Mouse (Mus musculus): ENCODE measurements around the gene Jpt2.
A peak's percentile ranks its signal among the peaks of the same experiment; 100 is the strongest.
"Not testable (repeated sequence)": the region's sequence is repeated elsewhere in the genome, so short reads cannot be mapped to it uniquely, and the experiment has no call there.

Gene Jpt2

GRCm38 (mm10) chr17:24960135-24960851 lies at the start of gene Jpt2:
Gene Jpt2 (minus strand): TSS chr17:24960689.
- DNase-seq, result peak; percentile 99

GRCm38 (mm10) chr17:25007480-25007879 lies 47.0 kb upstream of the Jpt2 start:
- no peak for DNase-seq

- no peak for DNase-seq
Observed at GRCm38 (mm10) chr17:25005102-25005501, 44.6 kb upstream of the Jpt2 start.

GRCm38 (mm10) chr17:24994721-24995120 lies 34.2 kb upstream of the Jpt2 start:
- no peak for DNase-seq

GRCm38 (mm10) chr17:24987221-24987620 lies 26.7 kb upstream of the Jpt2 start:
- DNase-seq, result no peak

- DNase-seq, result no peak
Observed at GRCm38 (mm10) chr17:24960852-24961715, 595 bp upstream of the Jpt2 start.

GRCm38 (mm10) chr17:24959371-24959770 lies 1.1 kb downstream of the Jpt2 start:
- DNase-seq, result no peak

- DNase-seq, result peak; percentile 85
Observed at GRCm38 (mm10) chr17:24953291-24953690, 7.2 kb downstream of the Jpt2 start.

GRCm38 (mm10) chr17:24950671-24951070 lies 9.8 kb downstream of the Jpt2 start:
- DNase-seq, result no peak

GRCm38 (mm10) chr17:24948204-24948603 lies 12.3 kb downstream of the Jpt2 start:
- no peak for DNase-seq

- not testable (repeated sequence) for DNase-seq
Observed at GRCm38 (mm10) chr17:24943589-24943988, 16.9 kb downstream of the Jpt2 start.

- no peak for DNase-seq
Observed at GRCm38 (mm10) chr17:24943036-24943435, 17.5 kb downstream of the Jpt2 start.

GRCm38 (mm10) chr17:24942453-24942852 lies 18.0 kb downstream of the Jpt2 start:
- peak; percentile 73 for DNase-seq

GRCm38 (mm10) chr17:24937266-24937665 lies 23.2 kb downstream of the Jpt2 start:
- DNase-seq, result no peak

- peak; percentile 96 for DNase-seq
Observed at GRCm38 (mm10) chr17:24936259-24937237, 23.9 kb downstream of the Jpt2 start, which contains the start of gene Mapk8ip3. Gene Mapk8ip3 (minus strand): TSS chr17:24936977.

- DNase-seq, result no peak
Observed at GRCm38 (mm10) chr17:24935666-24936065, 24.8 kb downstream of the Jpt2 start.

GRCm38 (mm10) chr17:24934926-24935325 lies 25.6 kb downstream of the Jpt2 start:
- no peak for DNase-seq

- DNase-seq, result no peak
Observed at GRCm38 (mm10) chr17:24933163-24933562, 27.3 kb downstream of the Jpt2 start.

- no peak for DNase-seq
Observed at GRCm38 (mm10) chr17:24932431-24932830, 28.1 kb downstream of the Jpt2 start.

GRCm38 (mm10) chr17:24929506-24929905 lies 31.0 kb downstream of the Jpt2 start:
- no peak for DNase-seq

GRCm38 (mm10) chr17:24923246-24923645 lies 37.2 kb downstream of the Jpt2 start:
- DNase-seq, result no peak

- DNase-seq, result no peak
Observed at GRCm38 (mm10) chr17:24913984-24914383, 46.5 kb downstream of the Jpt2 start.

- DNase-seq, result no peak
Observed at GRCm38 (mm10) chr17:24907591-24907990, 52.9 kb downstream of the Jpt2 start.

All from kidney, postnatal 14 days (tissue).